Mouse (Mus musculus) adrenal gland, adult 8-10 months (tissue): ENCODE measurements around the gene Manf. TPM values are rescaled to one million over a fixed set of nuclear protein-coding genes. Genes with fewer than 3 reads are reported as not detected.

Source experiments
- total RNA-seq, 4 experiments: library from RNA; stranded (reverse); gene quantifications; 2 replicates each; pipeline ENCODE4 v1.2.4; 2022

Gene Manf
- total RNA-seq, 4 experiments from 2014 or later, result 306 to 450 (median 316) TPM

Other genes with a start within 250 kb of the Manf start
- not detected for gene Grm2, start 235.9 kb downstream of the Manf start, total RNA-seq
- 100 to 1,000 TPM; 123 to 161 (median 141) TPM for gene Tex264, start 206.1 kb downstream of the Manf start, total RNA-seq
- 10 to 100 TPM; 19.8 to 25.7 (median 22.2) TPM for gene Rad54l2, start 102.8 kb downstream of the Manf start, total RNA-seq
- gene Dcaf1, start 70.1 kb downstream of the Manf start, total RNA-seq, result 10 to 100 TPM; 32.4 to 50.2 (median 37.7) TPM
- 10 to 100 TPM; 20.7 to 28.9 (median 26.6) TPM for gene Rbm15b, start 4.6 kb downstream of the Manf start, total RNA-seq